Mouse (Mus musculus) C2C12 (cell line): ENCODE measurements at regions not wholly inside any gene's neighbourhood (a gene's known extent, or its start where the extent isn't known, plus 50 kb on each side); places are given as distances from the start of the nearest gene placed in this dataset.

Experiments
- CEBPB ChIP-seq: IDR thresholded peaks from one replicate; pipeline ENCODE4 v1.6.1; 2011; ENCODE audit warnings: low read depth, mild to moderate bottlenecking, control low read depth, moderate library complexity
- CTCF ChIP-seq: IDR thresholded peaks from one replicate; pipeline ENCODE4 v1.5.1; 2011; ENCODE audit not compliant: control insufficient read depth, insufficient read depth, insufficient read length
- FOSL1 ChIP-seq: IDR thresholded peaks from one replicate; pipeline ENCODE4 v1.8.0; 2011; ENCODE audit warnings: mild to moderate bottlenecking, low read length; ENCODE audit not compliant: poor library complexity, insufficient read depth, severe bottlenecking
- MAX ChIP-seq: IDR thresholded peaks from one replicate; pipeline ENCODE4 v1.6.1; 2011; ENCODE audit warnings: mild to moderate bottlenecking, control low read depth
- MYOG ChIP-seq: IDR thresholded peaks from one replicate; pipeline ENCODE4 v1.6.1; 2011; ENCODE audit not compliant: control insufficient read depth, insufficient read length; ENCODE audit errors: extremely low read depth
- USF1 ChIP-seq: IDR thresholded peaks from one replicate; pipeline ENCODE4 v1.6.1; 2011; ENCODE audit warnings: low read depth, mild to moderate bottlenecking, control low read depth, moderate library complexity

GRCm38 (mm10) chr3:101660176-101660575 lies 55.7 kb upstream of the Atp1a1 start:
- TF ChIP-seq MYOG (no peak), CTCF (no peak), CEBPB (no peak), USF1 (no peak), MAX (no peak), FOSL1 (no peak)
